Mouse (Mus musculus) ES-E14 (cell line): ENCODE data around the gene Mtr.

Experiments
- HCFC1 ChIP-seq: IDR thresholded peaks from 2 replicates; pipeline ENCODE4 v1.6.1; 2012; ENCODE audit warnings: low read length, inconsistent platforms, borderline replicate concordance; ENCODE audit not compliant: insufficient read depth
- MAFK ChIP-seq: IDR thresholded peaks from 2 replicates; pipeline ENCODE4 v1.6.1; 2014; ENCODE audit warnings: mild to moderate bottlenecking, low read depth, low read length, inconsistent platforms; ENCODE audit not compliant: insufficient read depth
- ZNF384 ChIP-seq: IDR thresholded peaks from 2 replicates; pipeline ENCODE4 v1.6.1; 2012; ENCODE audit warnings: low read depth, low read length, inconsistent platforms

DNA sequence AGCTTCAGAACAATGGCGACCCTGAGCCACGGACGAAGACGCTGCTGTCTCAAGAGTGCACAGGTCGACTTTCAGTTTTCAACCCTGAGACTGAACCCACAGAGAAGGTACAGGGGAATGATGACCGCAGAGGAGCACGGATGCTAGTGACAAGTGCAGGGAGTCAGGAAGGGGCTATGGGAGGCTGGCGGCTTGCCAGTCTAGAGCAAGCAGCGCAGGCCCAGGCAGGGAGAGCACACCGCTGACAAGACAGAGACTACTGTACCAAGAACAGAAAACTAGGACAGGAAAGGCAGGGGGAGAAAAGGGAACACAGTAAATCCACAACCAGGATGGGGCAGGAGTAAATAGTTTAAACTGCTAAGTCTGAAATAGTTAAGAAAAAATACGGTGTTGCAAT, 69.1 kb downstream of the Mtr start:
- no peak for TF ChIP-seq ZNF384
- TF ChIP-seq HCFC1: no peak
- TF ChIP-seq MAFK: no peak
